Mouse (Mus musculus) cortical plate, adult 2 months (tissue): ENCODE data around the gene Neurod2.

Source experiments
- CTCF ChIP-seq: fragments of 200-500 bp; IDR thresholded peaks from 2 replicates; pipeline ENCODE4 v1.5.1; 2011; ENCODE audit warnings: mild to moderate bottlenecking, control low read depth, low read length; ENCODE audit not compliant: insufficient read depth; ENCODE audit errors: extremely low read depth
- POLR2A ChIP-seq: fragments of 200-500 bp; IDR thresholded peaks from 2 replicates; pipeline ENCODE4 v1.6.1; 2011; ENCODE audit warnings: mild to moderate bottlenecking, low read length, control low read depth; ENCODE audit not compliant: insufficient read depth; ENCODE audit errors: extremely low read depth

- TF ChIP-seq POLR2A, result no peak
- no peak for TF ChIP-seq CTCF
Observed at GRCm38 (mm10) chr11:98377787-98378186, 48.3 kb upstream of the Neurod2 start.
